Mouse (Mus musculus): Measurements from ENCODE around the gene Kmt2b. TPM values are rescaled to one million over a fixed set of nuclear protein-coding genes. Genes with fewer than 3 reads are reported as not detected.

The Kmt2b gene
- total and polyA plus RNA-seq, 3 experiments, result 15.6 to 48.2 TPM; not detected in 1

GRCm38 (mm10) chr7:30602583-30602982, 14.1 kb upstream of the Kmt2b start:
- TF ChIP-seq MYC (IDR thresholded peaks at IDR 0.05; ENCODE audit: low read depth, low read length) (no peak), MAFK (IDR thresholded peaks at IDR 0.05; ENCODE audit: borderline replicate concordance, low read depth, low read length) (no peak), POLR2AphosphoS2 (IDR thresholded peaks at IDR 0.05; ENCODE audit: low read length) (no peak), MAZ (IDR thresholded peaks at IDR 0.05; ENCODE audit: low read depth, low read length) (no peak), RAD21 (IDR thresholded peaks at IDR 0.05; ENCODE audit: low read depth, low read length) (no peak), POLR2AphosphoS5 (IDR thresholded peaks at IDR 0.05; ENCODE audit: borderline replicate concordance, low read depth, low read length) (no peak), UBTF (IDR thresholded peaks at IDR 0.05; ENCODE audit: borderline replicate concordance, insufficient read depth, low read depth, low read length) (no peak), GATA1 (IDR thresholded peaks at IDR 0.05; ENCODE audit: low read depth, low read length) (no peak), USF1 (IDR thresholded peaks at IDR 0.05; ENCODE audit: low read depth, low read length) (no peak), MXI1 (IDR thresholded peaks at IDR 0.05; ENCODE audit: low read depth, low read length) (no peak), CHD2 (IDR thresholded peaks at IDR 0.05; ENCODE audit: low read length) (no peak)
- no peak overlapping the region for H3K27ac ChIP-seq (ENCODE audit: control insufficient read depth, low read depth, low read length)
- no peak for DNase-seq (ENCODE audit: low read depth, low spot score)
- H3K9ac ChIP-seq (ENCODE audit: control insufficient read depth, low read depth, low read length, poor library complexity, severe bottlenecking), result no peak overlapping the region
- H3K4me1 ChIP-seq (ENCODE audit: control insufficient read depth in 1 of 2, insufficient read depth in 2 of 2, low read length in 2 of 2), result peaks cover 0 to 6% of the 10 kb centered on the region in 2 experiments; a peak in 2 of 4 replicates
- no peaks in the 10 kb centered on the region; the same call in 1 of the 2 replicates for H3K79me2 ChIP-seq (ENCODE audit: control insufficient read depth, insufficient read depth, low read length, poor library complexity)
- no peak overlapping the region for H3K4me3 ChIP-seq (ENCODE audit: control insufficient read depth in 1 of 2, insufficient read depth in 1 of 2, low read depth in 2 of 2, low read length in 2 of 2)
- no peaks in the 10 kb centered on the region for H3K9me3 ChIP-seq (replicated peaks; ENCODE audit: insufficient read depth, low read length)
- peaks cover 0 to 2% of the 10 kb centered on the region in 2 experiments; a peak in 2 of 4 replicates for H3K36me3 ChIP-seq (ENCODE audit: control insufficient read depth in 1 of 2, insufficient read depth in 2 of 2, low read length in 2 of 2)
- no peaks in the 10 kb centered on the region for H3K27me3 ChIP-seq (ENCODE audit: control insufficient read depth in 1 of 2, insufficient read depth in 2 of 2, low read length in 2 of 2)

GRCm38 (mm10) chr7:30600651-30601050, 12.1 kb upstream of the Kmt2b start:
- Histone ChIP-seq H3K4me3 (ENCODE audit: control insufficient read depth in 1 of 2, insufficient read depth in 1 of 2, low read depth in 2 of 2, low read length in 2 of 2) (peak overlapping the region; percentile 73 to 77), H3K4me1 (ENCODE audit: control insufficient read depth in 1 of 2, insufficient read depth in 2 of 2, low read length in 2 of 2) (peaks cover 0 to 6% of the 10 kb centered on the region in 2 experiments; a peak in 2 of 4 replicates), H3K9me3 (replicated peaks; ENCODE audit: insufficient read depth, low read length) (no peaks in the 10 kb centered on the region), H3K27me3 (ENCODE audit: control insufficient read depth in 1 of 2, insufficient read depth in 2 of 2, low read length in 2 of 2) (no peaks in the 10 kb centered on the region), H3K79me2 (ENCODE audit: control insufficient read depth, insufficient read depth, low read length, poor library complexity) (no peaks in the 10 kb centered on the region; the same call in 1 of the 2 replicates), H3K36me3 (ENCODE audit: control insufficient read depth in 1 of 2, insufficient read depth in 2 of 2, low read length in 2 of 2) (peaks cover 0 to 2% of the 10 kb centered on the region in 2 experiments; a peak in 2 of 4 replicates), H3K27ac (ENCODE audit: control insufficient read depth, low read depth, low read length) (peak overlapping the region; percentile 84), H3K9ac (ENCODE audit: control insufficient read depth, low read depth, low read length, poor library complexity, severe bottlenecking) (peak overlapping the region; percentile 82)
- TF ChIP-seq UBTF (IDR thresholded peaks at IDR 0.05; ENCODE audit: borderline replicate concordance, insufficient read depth, low read depth, low read length) (no peak), RCOR1 (IDR thresholded peaks at IDR 0.05; ENCODE audit: low read depth, low read length) (no peak)
- DNase-seq (ENCODE audit: low read depth, low spot score), result no peak

GRCm38 (mm10) chr7:30599933-30600353, 11.4 kb upstream of the Kmt2b start:
- peak overlapping the region; percentile 84 for H3K27ac ChIP-seq (ENCODE audit: control insufficient read depth, low read depth, low read length)
- H3K4me1 ChIP-seq (ENCODE audit: control insufficient read depth in 1 of 2, insufficient read depth in 2 of 2, low read length in 2 of 2), result peaks cover 0 to 7% of the 10 kb centered on the region in 2 experiments; a peak in 2 of 4 replicates
- H3K9ac ChIP-seq (ENCODE audit: control insufficient read depth, low read depth, low read length, poor library complexity, severe bottlenecking), result peak overlapping the region; percentile 82
- H3K36me3 ChIP-seq (ENCODE audit: control insufficient read depth in 1 of 2, insufficient read depth in 2 of 2, low read length in 2 of 2), result peaks cover 0 to 4% of the 10 kb centered on the region in 2 experiments; a peak in 2 of 4 replicates
- peak overlapping the region; percentile 73 to 77 for H3K4me3 ChIP-seq (ENCODE audit: control insufficient read depth in 1 of 2, insufficient read depth in 1 of 2, low read depth in 2 of 2, low read length in 2 of 2)
- DNase-seq (ENCODE audit: low read depth, low spot score), result peak; percentile 100
- H3K9me3 ChIP-seq (replicated peaks; ENCODE audit: insufficient read depth, low read length), result no peaks in the 10 kb centered on the region
- no peaks in the 10 kb centered on the region for H3K27me3 ChIP-seq (ENCODE audit: control insufficient read depth in 1 of 2, insufficient read depth in 2 of 2, low read length in 2 of 2)
- no peaks in the 10 kb centered on the region; the same call in 1 of the 2 replicates for H3K79me2 ChIP-seq (ENCODE audit: control insufficient read depth, insufficient read depth, low read length, poor library complexity)
- TF ChIP-seq MXI1 (IDR thresholded peaks at IDR 0.05; ENCODE audit: low read depth, low read length), result peak; percentile 73
- no peak for TF ChIP-seq ELF1 (IDR thresholded peaks at IDR 0.05; ENCODE audit: low read depth, low read length)
- TF ChIP-seq MAZ (IDR thresholded peaks at IDR 0.05; ENCODE audit: low read depth, low read length), result peak; percentile 47; the same call in 1 of the 2 replicates
- TF ChIP-seq ZKSCAN1 (IDR thresholded peaks at IDR 0.05; ENCODE audit: low read depth, low read length), result no peak
- 0 out of 2 replicates have a peak, but pooled peaks have one; percentile 32 for TF ChIP-seq RCOR1 (IDR thresholded peaks at IDR 0.05; ENCODE audit: low read depth, low read length)
- 0 out of 2 replicates have a peak, but pooled peaks have one; percentile 12 for TF ChIP-seq NRF1 (IDR thresholded peaks at IDR 0.05; ENCODE audit: insufficient read depth, low read depth, low read length, poor library complexity, severe bottlenecking)
- 0 out of 2 replicates have a peak, but pooled peaks have one; percentile 27 for TF ChIP-seq MAFK (IDR thresholded peaks at IDR 0.05; ENCODE audit: borderline replicate concordance, low read depth, low read length)
- no peak for TF ChIP-seq TCF12 (IDR thresholded peaks at IDR 0.05; ENCODE audit: low read depth, low read length)
- no peak; the same call in 1 of the 2 replicates for TF ChIP-seq GATA1 (IDR thresholded peaks at IDR 0.05; ENCODE audit: low read depth, low read length)
- TF ChIP-seq ZC3H11A (IDR thresholded peaks at IDR 0.05; ENCODE audit: low read depth, low read length), result no peak
- TF ChIP-seq TBP (IDR thresholded peaks at IDR 0.05; ENCODE audit: low read depth, low read length), result peak; percentile 30; the same call in 1 of the 2 replicates
- TF ChIP-seq POLR2AphosphoS2 (IDR thresholded peaks at IDR 0.05; ENCODE audit: low read length), result peak; percentile 82
- peak; percentile 88 for TF ChIP-seq SIN3A (IDR thresholded peaks at IDR 0.05; ENCODE audit: low read length)
- TF ChIP-seq EP300 (IDR thresholded peaks at IDR 0.05; ENCODE audit: low read depth in 1 of 2, low read length in 2 of 2), result no peak
- TF ChIP-seq KAT2A (conservative IDR thresholded peaks at IDR 0.05; ENCODE audit: low read depth, low read length), result peak; percentile 39; the same call in 1 of the 2 replicates
- TF ChIP-seq USF1 (IDR thresholded peaks at IDR 0.05; ENCODE audit: low read depth, low read length), result 0 out of 2 replicates have a peak, but pooled peaks have one; percentile 14
- no peak for TF ChIP-seq JUND (IDR thresholded peaks at IDR 0.05; ENCODE audit: low read depth, low read length)
